Mouse (Mus musculus) hindbrain, embryonic 13.5 days (tissue): ENCODE data around the gene Saxo1. TPM values are rescaled to one million over a fixed set of nuclear protein-coding genes. Genes with fewer than 3 reads are reported as not detected.
A peak's percentile ranks its signal among the peaks of the same experiment; 100 is the strongest.

Experiments
- ATAC-seq: fragments of 200-750 bp; cut with Nextera tagmentation; 2 replicates; pipeline ENCODE4 v1.8.0; 2017; ENCODE audit warnings: moderate TSS enrichment; ENCODE audit not compliant: low FRiP score
- H3K27ac ChIP-seq: fragments of 300-500 bp; sonication (generic); 2 replicates; pipeline ENCODE4 v1.5.1; 2015; ENCODE audit warnings: inconsistent platforms, mild to moderate bottlenecking, moderate library complexity
- H3K27me3 ChIP-seq: fragments of 300-500 bp; sonication (generic); 2 replicates; pipeline ENCODE4 v1.6.1; 2015; ENCODE audit warnings: mild to moderate bottlenecking, inconsistent platforms
- H3K36me3 ChIP-seq: fragments of 300-500 bp; sonication (generic); 2 replicates; pipeline ENCODE4 v1.6.1; 2015; ENCODE audit warnings: mild to moderate bottlenecking, inconsistent platforms
- H3K4me1 ChIP-seq: fragments of 300-500 bp; sonication (generic); replicated peaks from 2 replicates; pipeline ENCODE4 v1.6.1; 2015; ENCODE audit warnings: inconsistent platforms
- H3K4me2 ChIP-seq: fragments of 300-500 bp; sonication (generic); 2 replicates; pipeline ENCODE4 v1.6.1; 2015; ENCODE audit warnings: inconsistent platforms, mild to moderate bottlenecking, moderate library complexity
- H3K4me3 ChIP-seq: fragments of 300-500 bp; sonication (generic); 2 replicates; pipeline ENCODE4 v1.5.1; 2015; ENCODE audit warnings: mild to moderate bottlenecking, inconsistent platforms
- H3K9ac ChIP-seq: fragments of 300-500 bp; sonication (generic); 2 replicates; pipeline ENCODE4 v1.6.1; 2015; ENCODE audit warnings: mild to moderate bottlenecking, inconsistent platforms
- H3K9me3 ChIP-seq: fragments of 300-500 bp; sonication (generic); 2 replicates; pipeline ENCODE4 v1.6.1; 2016; ENCODE audit warnings: inconsistent platforms
- WGBS: fragments of 180-500 bp; shearing (Covaris S2); methylation state at CpG from one replicate; pipeline ENCODE4 v1.1.7; 2015; 5-methylcytosine and 5-hydroxymethylcytosine counted together
- polyA plus RNA-seq: library from polyadenylated mRNA; unstranded; fragments of >200 nt; fragmentation: Nextera tagmentation; extraction: Ambion mirVana; gene quantifications from 2 replicates; pipeline ENCODE4 v1.2.1, GENCODE M21; 2015

Saxo1 gene
- not detected in 2 replicates for polyA plus RNA-seq

GRCm38 (mm10) chr4:86558228-86558627 is at the start of gene Saxo1:
Saxo1 (minus strand) TSS chr4:86558328.
- Histone ChIP-seq H3K27me3 (0 out of 2 replicates have a peak, but pooled peaks cover 7% of the 10 kb centered on the region), H3K36me3 (no peaks in the 10 kb centered on the region), H3K9me3 (no peaks in the 10 kb centered on the region), H3K4me1 (no peaks in the 10 kb centered on the region), H3K9ac (no peak within 1 kb of the TSS), H3K4me2 (no peak within 1 kb of the TSS), H3K4me3 (no peak within 1 kb of the TSS), H3K27ac (no peak within 1 kb of the TSS)
- no peak for ATAC-seq
- 93% methylated on average over 7 of the region's 7 CpGs for WGBS

DNA sequence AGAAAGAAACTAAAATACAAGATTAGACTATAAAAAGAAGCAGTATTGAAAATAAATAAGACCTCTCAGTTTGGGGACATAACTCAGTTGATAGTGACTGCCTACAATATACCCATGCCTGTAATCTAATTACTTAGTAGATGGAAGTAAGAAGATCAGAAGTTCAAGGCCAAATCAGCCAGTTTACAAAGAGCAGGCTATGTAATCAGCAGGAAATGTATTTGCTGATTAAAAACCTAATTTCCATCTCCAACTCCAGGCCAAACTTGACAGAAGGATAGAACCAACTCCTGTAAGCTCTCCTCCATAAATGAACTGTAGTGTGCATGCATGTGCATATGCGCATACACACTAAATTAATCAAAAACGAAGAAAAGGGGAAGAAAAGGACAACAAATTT is 33.2 kb upstream of the Saxo1 start:
- Histone ChIP-seq H3K4me1 (no peaks in the 10 kb centered on the region), H3K4me3 (no peak overlapping the region), H3K27ac (no peak overlapping the region), H3K36me3 (peaks cover 22% of the 10 kb centered on the region), H3K9ac (no peak overlapping the region), H3K4me2 (no peak overlapping the region), H3K9me3 (no peaks in the 10 kb centered on the region), H3K27me3 (no peaks in the 10 kb centered on the region)
- ATAC-seq: no peak
- WGBS: 93% methylated on average over 2 of the region's 2 CpGs

- Histone ChIP-seq H3K4me1 (no peaks in the 10 kb centered on the region), H3K4me3 (no peak overlapping the region), H3K27ac (no peak overlapping the region), H3K9me3 (no peaks in the 10 kb centered on the region), H3K9ac (no peak overlapping the region), H3K27me3 (no peaks in the 10 kb centered on the region), H3K4me2 (no peak overlapping the region), H3K36me3 (peaks cover 41% of the 10 kb centered on the region)
- 92% methylated on average over 3 of the region's 3 CpGs for WGBS
- no peak for ATAC-seq
These were observed 30.1 kb upstream of the Saxo1 start for GRCm38 (mm10) chr4:86588236-86588635.

DNA sequence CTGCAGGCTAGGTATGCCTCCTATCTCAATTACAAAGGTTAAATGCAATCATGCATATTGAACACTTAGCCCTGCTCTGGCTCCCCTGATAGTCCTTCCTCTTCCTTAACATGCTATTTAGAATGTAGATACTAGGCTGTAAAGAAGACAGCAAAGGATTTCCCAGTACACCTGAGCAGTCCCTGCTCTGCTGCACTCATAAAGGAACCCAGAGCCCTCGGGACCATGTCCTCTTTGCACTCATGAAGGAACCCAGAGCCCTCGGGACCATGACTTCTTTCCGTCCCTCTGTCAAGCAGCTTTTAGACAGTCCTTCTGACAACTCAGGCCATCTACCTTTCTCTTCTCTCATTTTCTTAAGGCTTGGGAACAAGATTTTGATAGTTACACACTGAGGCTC is 22.5 kb upstream of the Saxo1 start:
- peaks cover 47% of the 10 kb centered on the region for H3K36me3 ChIP-seq
- 88% methylated on average over 3 of the region's 3 CpGs for WGBS

GRCm38 (mm10) chr4:86580056-86580455 is 21.9 kb upstream of the Saxo1 start:
- WGBS: 61% methylated on average over 4 of the region's 4 CpGs

More for the DNA sequence above, 22.5 kb upstream of the Saxo1 start:
- no peak overlapping the region for H3K27ac ChIP-seq
- no peak overlapping the region for H3K4me2 ChIP-seq
- H3K4me3 ChIP-seq: no peak overlapping the region
- no peaks in the 10 kb centered on the region for H3K27me3 ChIP-seq
- ATAC-seq: no peak
- H3K4me1 ChIP-seq: peaks cover 28% of the 10 kb centered on the region
- H3K9ac ChIP-seq: no peak overlapping the region
- no peaks in the 10 kb centered on the region for H3K9me3 ChIP-seq

GRCm38 (mm10) chr4:86576630-86577225 is 18.6 kb upstream of the Saxo1 start:
- 9% methylated on average over 11 of the region's 11 CpGs for WGBS
- Histone ChIP-seq H3K4me1 (peaks cover 31% of the 10 kb centered on the region), H3K9ac (peak overlapping the region; percentile 97), H3K4me2 (peak overlapping the region; percentile 97), H3K27me3 (0 out of 2 replicates have a peak, but pooled peaks cover 3% of the 10 kb centered on the region), H3K4me3 (peak overlapping the region; percentile 86), H3K9me3 (no peaks in the 10 kb centered on the region), H3K36me3 (peaks cover 20% of the 10 kb centered on the region), H3K27ac (peak overlapping the region; percentile 98)
- no peak for ATAC-seq

More at GRCm38 (mm10) chr4:86580056-86580455, 21.9 kb upstream of the Saxo1 start:
- H3K4me3 ChIP-seq: no peak overlapping the region
- peaks cover 42% of the 10 kb centered on the region for H3K36me3 ChIP-seq
- H3K4me2 ChIP-seq: no peak overlapping the region
- H3K27ac ChIP-seq: no peak overlapping the region
- no peaks in the 10 kb centered on the region for H3K9me3 ChIP-seq
- no peaks in the 10 kb centered on the region for H3K27me3 ChIP-seq
- H3K9ac ChIP-seq: no peak overlapping the region
- ATAC-seq: no peak
- peaks cover 28% of the 10 kb centered on the region for H3K4me1 ChIP-seq

GRCm38 (mm10) chr4:86576120-86576541 is 18.0 kb upstream of the Saxo1 start:
- H3K27me3 ChIP-seq: 0 out of 2 replicates have a peak, but pooled peaks cover 3% of the 10 kb centered on the region
- peak overlapping the region; percentile 97 for H3K9ac ChIP-seq
- WGBS: under 1% methylated on average over 20 of the region's 20 CpGs
- H3K4me1 ChIP-seq: peaks cover 31% of the 10 kb centered on the region
- H3K4me2 ChIP-seq: peak overlapping the region; percentile 97
- H3K36me3 ChIP-seq: peaks cover 20% of the 10 kb centered on the region
- H3K9me3 ChIP-seq: no peaks in the 10 kb centered on the region
- peak overlapping the region; percentile 86 for H3K4me3 ChIP-seq
- peak; percentile 5; the same call in 1 of the 2 replicates for ATAC-seq
- peak overlapping the region; percentile 98 for H3K27ac ChIP-seq

GRCm38 (mm10) chr4:86575283-86575983 is 17.3 kb upstream of the Saxo1 start, which contains the start of gene Rraga:
Rraga (plus strand) TSS chr4:86575668.
- peaks cover 31% of the 10 kb centered on the region for H3K4me1 ChIP-seq
- no peaks in the 10 kb centered on the region for H3K9me3 ChIP-seq
- peak within 1 kb of the TSS; percentile 98 for H3K27ac ChIP-seq
- ATAC-seq: peak; percentile 98
- peaks cover 16% of the 10 kb centered on the region for H3K36me3 ChIP-seq
- WGBS: under 1% methylated on average over 53 of the region's 53 CpGs
- 0 out of 2 replicates have a peak, but pooled peaks cover 3% of the 10 kb centered on the region for H3K27me3 ChIP-seq
- peak within 1 kb of the TSS; percentile 97 for H3K4me2 ChIP-seq
- peak within 1 kb of the TSS; percentile 86 for H3K4me3 ChIP-seq
- peak within 1 kb of the TSS; percentile 97 for H3K9ac ChIP-seq

- Histone ChIP-seq H3K4me1 (peaks cover 31% of the 10 kb centered on the region), H3K9me3 (no peaks in the 10 kb centered on the region), H3K27me3 (0 out of 2 replicates have a peak, but pooled peaks cover 3% of the 10 kb centered on the region), H3K9ac (peak overlapping the region; percentile 97), H3K27ac (peak overlapping the region; percentile 98), H3K4me3 (peak overlapping the region; percentile 86), H3K36me3 (peaks cover 12% of the 10 kb centered on the region), H3K4me2 (peak overlapping the region; percentile 97)
- WGBS: 12% methylated on average over 6 of the region's 6 CpGs
- ATAC-seq: peak; percentile 50
These were observed 16.8 kb upstream of the Saxo1 start for GRCm38 (mm10) chr4:86574939-86575282.

GRCm38 (mm10) chr4:86561061-86561460 is 2.9 kb upstream of the Saxo1 start:
- 93% methylated on average over 3 of the region's 3 CpGs for WGBS
- 0 out of 2 replicates have a peak, but pooled peaks cover 7% of the 10 kb centered on the region for H3K27me3 ChIP-seq
- no peak overlapping the region for H3K9ac ChIP-seq
- no peak overlapping the region for H3K4me3 ChIP-seq
- no peaks in the 10 kb centered on the region for H3K9me3 ChIP-seq
- no peak for ATAC-seq
- H3K4me1 ChIP-seq: no peaks in the 10 kb centered on the region
- H3K4me2 ChIP-seq: no peak overlapping the region
- no peaks in the 10 kb centered on the region for H3K36me3 ChIP-seq
- no peak overlapping the region for H3K27ac ChIP-seq

- Histone ChIP-seq H3K27ac (no peak overlapping the region), H3K9me3 (no peaks in the 10 kb centered on the region), H3K27me3 (0 out of 2 replicates have a peak, but pooled peaks cover 7% of the 10 kb centered on the region), H3K9ac (no peak overlapping the region), H3K4me2 (no peak overlapping the region), H3K4me1 (no peaks in the 10 kb centered on the region), H3K36me3 (no peaks in the 10 kb centered on the region), H3K4me3 (no peak overlapping the region)
- WGBS: 78% methylated on average over 4 of the region's 4 CpGs
- no peak for ATAC-seq
These were observed 878 bp upstream of the Saxo1 start for GRCm38 (mm10) chr4:86559006-86559405.

DNA sequence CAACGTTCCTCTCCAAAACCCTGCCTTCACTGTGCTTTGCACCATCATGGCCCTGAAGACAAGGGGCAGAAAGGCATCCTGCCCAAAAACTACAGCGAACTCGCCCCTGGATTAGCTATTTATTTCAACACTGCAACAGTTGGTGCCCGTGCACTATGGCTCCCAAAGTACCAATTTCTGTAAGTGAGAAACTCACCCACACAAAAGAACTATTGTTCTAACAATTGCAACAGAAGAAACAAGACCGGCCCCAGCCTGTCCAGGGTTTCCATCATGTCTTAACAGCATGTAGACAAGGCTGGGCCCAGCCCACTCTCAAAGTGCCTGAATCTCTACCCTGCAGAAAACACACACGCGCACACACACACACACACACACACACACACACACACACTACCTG is 757 bp downstream of the Saxo1 start:
- ATAC-seq: no peak

More for the DNA sequence above, 757 bp downstream of the Saxo1 start:
- 68% methylated on average over 7 of the region's 7 CpGs for WGBS
- Histone ChIP-seq H3K4me2 (no peak overlapping the region), H3K9ac (no peak overlapping the region), H3K4me1 (no peaks in the 10 kb centered on the region), H3K4me3 (no peak overlapping the region), H3K36me3 (no peaks in the 10 kb centered on the region), H3K27me3 (0 out of 2 replicates have a peak, but pooled peaks cover 7% of the 10 kb centered on the region), H3K27ac (no peak overlapping the region), H3K9me3 (no peaks in the 10 kb centered on the region)
